Mouse (Mus musculus) erythroid progenitor cell, adult 5-6 weeks (primary cell): Measurements from ENCODE around the gene Hspb9. TPM values are rescaled to one million over a fixed set of nuclear protein-coding genes. Genes with fewer than 3 reads are reported as not detected.
A peak's percentile ranks its signal among the peaks of the same experiment; 100 is the strongest.

Experiments
- ATAC-seq: replicated peaks from 2 replicates; pipeline ENCODE4 v1.8.0; 2016; ENCODE audit warnings: moderate number of reproducible peaks, mild to moderate bottlenecking, moderate TSS enrichment, inconsistent platforms; ENCODE audit not compliant: poor library complexity, low FRiP score, severe bottlenecking
- total RNA-seq, 2 experiments: library from RNA; stranded (forward) in 1 of 2; stranded (reverse) in 1 of 2; fragments of 150-400 nt in 1 of 2; fragments of 186-747, 209-891 nt in 1 of 2; gene quantifications; 2 replicates each; pipeline versions ENCODE4 v1.2.3 to v1.2.4; 2015 to 2017; ENCODE audit warnings: low replicate concordance in 2 of 2

Gene Hspb9
- total RNA-seq (2015; ENCODE audit: low replicate concordance) (not detected in 2 replicates), total RNA-seq (2017; ENCODE audit: low replicate concordance) (not detected in 2 replicates)

GRCm38 (mm10) chr11:100713735-100714533 lies at the start of gene Hspb9:
Gene Hspb9, plus strand, starts transcription at chr11:100713850.
- ATAC-seq = peak; percentile 61

GRCm38 (mm10) chr11:100671049-100671448 lies 42.6 kb upstream of the Hspb9 start:
- ATAC-seq = no peak

GRCm38 (mm10) chr11:100671956-100672355 lies 41.7 kb upstream of the Hspb9 start:
- no peak for ATAC-seq

GRCm38 (mm10) chr11:100673169-100673568 lies 40.5 kb upstream of the Hspb9 start:
- no peak for ATAC-seq

- ATAC-seq = no peak
These were observed 35.8 kb upstream of the Hspb9 start for GRCm38 (mm10) chr11:100677810-100678209.

GRCm38 (mm10) chr11:100681826-100682225 lies 31.8 kb upstream of the Hspb9 start:
- ATAC-seq = no peak

GRCm38 (mm10) chr11:100682526-100682925 lies 31.1 kb upstream of the Hspb9 start:
- ATAC-seq = no peak

- no peak for ATAC-seq
These were observed 29.6 kb upstream of the Hspb9 start for GRCm38 (mm10) chr11:100684084-100684483.

- no peak for ATAC-seq
These were observed 28.3 kb upstream of the Hspb9 start for GRCm38 (mm10) chr11:100685371-100685770.

- no peak for ATAC-seq
These were observed 26.4 kb upstream of the Hspb9 start for GRCm38 (mm10) chr11:100687265-100687664.

GRCm38 (mm10) chr11:100688443-100688842 lies 25.2 kb upstream of the Hspb9 start:
- ATAC-seq = no peak

- ATAC-seq = no peak
These were observed 23.3 kb upstream of the Hspb9 start for GRCm38 (mm10) chr11:100690389-100690788.

GRCm38 (mm10) chr11:100692164-100692616 lies 21.5 kb upstream of the Hspb9 start, which contains the start of gene Zfp385c:
Gene Zfp385c, minus strand, starts transcription at chr11:100692455.
- no peak for ATAC-seq

- ATAC-seq = no peak
These were observed 20.5 kb upstream of the Hspb9 start for GRCm38 (mm10) chr11:100693154-100693553.

GRCm38 (mm10) chr11:100694926-100695325 lies 18.7 kb upstream of the Hspb9 start:
- peak; percentile 71 for ATAC-seq

GRCm38 (mm10) chr11:100697921-100698320 lies 15.7 kb upstream of the Hspb9 start:
- ATAC-seq = no peak

- no peak for ATAC-seq
These were observed 12.9 kb upstream of the Hspb9 start for GRCm38 (mm10) chr11:100700710-100701109.

- ATAC-seq = no peak
These were observed 12.3 kb upstream of the Hspb9 start for GRCm38 (mm10) chr11:100701301-100701700.

- ATAC-seq = peak; percentile 71
These were observed 11.4 kb upstream of the Hspb9 start for GRCm38 (mm10) chr11:100702081-100702851.

GRCm38 (mm10) chr11:100702906-100703305 lies 10.7 kb upstream of the Hspb9 start:
- peak; percentile 45 for ATAC-seq

GRCm38 (mm10) chr11:100703366-100703765 lies 10.3 kb upstream of the Hspb9 start:
- peak; percentile 37; the same call in 1 of the 2 replicates for ATAC-seq
